Mouse (Mus musculus) hindbrain, postnatal 0 days (tissue): ENCODE data around the gene Jak1. TPM values are rescaled to one million over a fixed set of nuclear protein-coding genes. Genes with fewer than 3 reads are reported as not detected.

Experiments
- ATAC-seq: fragments of 200-750 bp; cut with Nextera tagmentation; 2 replicates; pipeline ENCODE4 v1.8.0; 2017; ENCODE audit warnings: mild to moderate bottlenecking, moderate TSS enrichment, moderate library complexity
- DNase-seq: peaks from one replicate; pipeline ENCODE4 v3.0.0-alpha.2; 2015; ENCODE audit warnings: low spot score
- H3K27ac ChIP-seq: fragments of 300-500 bp; sonication (generic); 2 replicates; pipeline ENCODE4 v1.5.1; 2014; ENCODE audit warnings: mild to moderate bottlenecking
- H3K27me3 ChIP-seq: fragments of 300-500 bp; sonication (generic); 2 replicates; pipeline ENCODE4 v1.6.1; 2014; ENCODE audit warnings: low read length, mixed read lengths; ENCODE audit not compliant: insufficient read depth
- H3K36me3 ChIP-seq: fragments of 300-500 bp; sonication (generic); 2 replicates; pipeline ENCODE4 v1.6.1; 2014; ENCODE audit warnings: low read length, mixed read lengths; ENCODE audit not compliant: insufficient read depth
- H3K4me1 ChIP-seq: fragments of 300-500 bp; sonication (generic); 2 replicates; pipeline ENCODE4 v1.6.1; 2014; ENCODE audit warnings: antibody characterized with exemption, low read length, mixed read lengths; ENCODE audit not compliant: insufficient read depth
- H3K4me2 ChIP-seq: fragments of 300-500 bp; sonication (generic); 2 replicates; pipeline ENCODE4 v1.6.1; 2014; ENCODE audit warnings: low read depth, mild to moderate bottlenecking, low read length, moderate library complexity, mixed read lengths
- H3K4me3 ChIP-seq: fragments of 300-500 bp; sonication (generic); 2 replicates; pipeline ENCODE4 v1.5.1; 2014; ENCODE audit warnings: low read length
- H3K9ac ChIP-seq: fragments of 300-500 bp; sonication (generic); replicated peaks from 2 replicates; pipeline ENCODE4 v1.6.1; 2014; ENCODE audit warnings: mild to moderate bottlenecking, low read length, moderate library complexity, mixed read lengths
- H3K9me3 ChIP-seq: fragments of 300-500 bp; sonication (generic); 2 replicates; pipeline ENCODE4 v1.6.1; 2016; ENCODE audit warnings: low read length, mixed read lengths
- CTCF ChIP-seq: IDR thresholded peaks from 2 replicates; pipeline ENCODE4 v1.5.1; 2016; ENCODE audit warnings: antibody characterized with exemption, control low read depth, low read depth
- WGBS: fragments of 180-500 bp; shearing (Covaris S2); extraction: QIAGEN DNeasy Blood & Tissue Kit; methylation state at CpG from one replicate; pipeline ENCODE4 v1.1.7; 2014; 5-methylcytosine and 5-hydroxymethylcytosine counted together
- polyA plus RNA-seq: library from polyadenylated mRNA; unstranded; fragments of >200 nt; fragmentation: Nextera tagmentation; extraction: Ambion mirVana; gene quantifications from 2 replicates; pipeline ENCODE4 v1.2.1, GENCODE M21; 2015
- total RNA-seq: library from RNA; depleted of rRNA; stranded (reverse); fragments of >200 nt; gene quantifications from 2 replicates; pipeline ENCODE4 v1.2.3, GENCODE M21; 2014

Gene Jak1
- total and polyA plus RNA-seq, 2 experiments from 2014 or later: 63.1 to 106 TPM

DNA sequence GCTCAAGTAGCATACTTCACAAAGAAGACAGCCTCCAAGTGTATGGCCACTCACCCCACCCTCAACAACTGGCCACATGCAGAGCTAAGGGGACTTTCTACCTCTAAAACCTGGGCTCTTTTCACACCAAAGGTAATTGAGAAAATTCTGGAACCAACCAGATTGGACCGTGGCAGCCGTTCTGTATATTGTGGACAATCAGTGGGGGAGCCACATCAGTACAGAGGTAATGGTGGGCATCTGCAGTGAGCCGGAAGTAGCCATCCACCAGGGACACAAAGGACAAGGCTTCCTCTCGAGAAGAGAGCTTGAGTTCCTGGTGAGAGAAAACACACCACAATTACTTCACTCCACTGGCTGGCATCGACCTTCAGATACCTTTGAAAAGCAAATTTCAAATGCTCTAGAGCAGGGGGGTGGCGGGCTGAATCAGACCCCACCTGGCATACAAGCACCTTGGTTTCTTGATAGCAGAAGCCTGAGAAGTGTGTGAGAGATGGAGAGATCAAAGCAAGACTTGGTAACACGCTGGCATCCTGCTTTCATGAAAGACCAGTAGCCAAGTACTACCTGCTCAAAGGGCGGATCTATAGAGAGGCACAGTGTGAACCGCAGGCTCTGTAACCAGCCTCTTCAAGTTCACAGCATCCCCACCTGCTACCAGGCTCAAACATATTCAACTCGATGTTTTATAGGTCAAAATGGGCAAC, 90.0 kb downstream of the Jak1 start:
- ATAC-seq: no peak
- 81% methylated on average over 10 of the region's 10 CpGs for WGBS

DNA sequence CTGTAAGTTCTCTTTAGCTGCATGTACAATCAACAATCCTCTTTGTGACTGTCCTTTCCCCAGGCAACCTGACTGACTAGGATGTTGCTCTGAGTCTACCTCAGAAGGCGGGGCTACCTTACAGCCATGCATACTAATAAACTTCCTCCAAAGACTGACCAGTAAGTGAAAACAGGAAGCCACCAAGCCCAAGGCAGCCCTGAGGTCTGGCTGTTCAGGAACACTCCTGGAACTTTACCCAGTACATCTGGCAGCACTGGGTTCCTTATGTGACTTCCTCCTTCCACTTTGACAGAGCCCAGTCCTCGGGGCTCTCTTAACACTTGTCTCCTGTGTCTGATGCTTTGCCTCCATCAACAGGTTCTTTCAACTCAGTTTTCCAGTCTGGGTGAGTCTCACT, 92.3 kb downstream of the Jak1 start:
- no peak for TF ChIP-seq CTCF
- Histone ChIP-seq H3K9ac (no peak overlapping the region), H3K27me3 (no peaks in the 10 kb centered on the region), H3K4me3 (no peak overlapping the region), H3K27ac (no peak overlapping the region), H3K4me1 (peaks cover 3% of the 10 kb centered on the region; the same call in 1 of the 2 replicates), H3K9me3 (no peaks in the 10 kb centered on the region), H3K4me2 (no peak overlapping the region), H3K36me3 (peaks cover 32% of the 10 kb centered on the region)
- DNase-seq: no peak
- 89% methylated on average over 2 of the region's 2 CpGs for WGBS
- no peak for ATAC-seq

More for the DNA sequence above, 90.0 kb downstream of the Jak1 start:
- no peaks in the 10 kb centered on the region for H3K4me1 ChIP-seq
- no peak overlapping the region for H3K4me2 ChIP-seq
- no peaks in the 10 kb centered on the region for H3K9me3 ChIP-seq
- H3K27ac ChIP-seq: no peak overlapping the region
- no peak overlapping the region for H3K4me3 ChIP-seq
- H3K36me3 ChIP-seq: peaks cover 32% of the 10 kb centered on the region
- TF ChIP-seq CTCF: no peak
- no peak overlapping the region for H3K9ac ChIP-seq
- H3K27me3 ChIP-seq: no peaks in the 10 kb centered on the region
- no peak for DNase-seq

DNA sequence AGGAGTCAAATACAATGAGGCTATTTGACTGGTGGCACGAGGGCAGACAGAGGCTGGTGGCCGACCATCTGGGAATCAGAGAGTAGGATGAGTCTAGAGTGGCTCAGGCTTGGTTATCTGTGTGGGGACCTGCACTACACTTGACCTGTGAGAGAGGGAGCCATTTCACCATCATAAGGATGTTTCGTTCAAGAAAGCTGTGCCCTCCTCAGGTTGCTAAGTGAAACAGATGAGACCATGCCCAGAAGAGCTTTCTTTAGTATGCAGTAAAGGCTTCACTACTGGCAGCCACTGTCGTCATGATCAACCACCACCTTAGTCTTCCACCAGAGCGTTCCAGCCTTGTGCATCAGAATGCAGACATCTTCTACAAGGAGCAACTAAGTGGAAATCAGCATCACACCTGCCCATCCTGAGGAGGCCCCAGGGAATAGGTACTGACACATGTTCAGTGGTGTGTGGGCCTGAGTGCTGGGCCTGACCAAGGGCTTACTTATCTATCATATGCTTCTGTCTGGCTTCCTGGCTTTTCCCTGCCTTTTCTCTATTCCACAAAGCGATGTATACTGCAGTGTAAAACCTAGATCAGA, 96.8 kb downstream of the Jak1 start:
- WGBS: 43% methylated on average over 6 of the region's 6 CpGs
- peaks cover 3% of the 10 kb centered on the region; the same call in 1 of the 2 replicates for H3K4me1 ChIP-seq
- ATAC-seq: peak; percentile 90
- TF ChIP-seq CTCF: peak; percentile 90
- no peaks in the 10 kb centered on the region for H3K27me3 ChIP-seq
- H3K27ac ChIP-seq: no peak overlapping the region
- H3K36me3 ChIP-seq: peaks cover 28% of the 10 kb centered on the region
- peak; percentile 86 for DNase-seq
- no peak overlapping the region for H3K4me2 ChIP-seq
- H3K9ac ChIP-seq: no peak overlapping the region
- H3K4me3 ChIP-seq: no peak overlapping the region
- H3K9me3 ChIP-seq: no peaks in the 10 kb centered on the region

DNA sequence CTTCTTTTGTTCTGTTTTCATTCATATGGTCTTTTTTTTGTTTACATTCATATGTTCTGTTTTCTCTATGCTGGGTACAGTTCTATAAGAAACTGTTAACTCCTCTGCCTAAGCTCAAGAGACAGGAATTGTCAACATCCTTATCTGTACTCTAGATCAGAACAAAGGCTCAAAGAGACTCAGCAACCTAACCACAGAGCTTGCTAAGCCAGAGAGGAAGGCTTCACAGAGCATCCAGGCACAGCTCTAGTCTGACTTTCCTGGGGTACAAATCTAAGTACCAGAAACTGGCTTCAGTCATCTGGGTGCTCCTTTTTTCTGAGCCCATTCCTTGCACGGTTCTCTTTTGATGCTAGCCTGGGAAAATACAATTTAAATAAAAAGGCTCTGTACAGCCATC, 97.3 kb downstream of the Jak1 start:
- Histone ChIP-seq H3K4me2 (no peak overlapping the region), H3K9ac (no peak overlapping the region), H3K9me3 (no peaks in the 10 kb centered on the region), H3K4me1 (peaks cover 3% of the 10 kb centered on the region; the same call in 1 of the 2 replicates), H3K27ac (no peak overlapping the region), H3K36me3 (peaks cover 28% of the 10 kb centered on the region), H3K27me3 (no peaks in the 10 kb centered on the region), H3K4me3 (no peak overlapping the region)
- 78% methylated on average over 1 of the region's 1 CpGs for WGBS
- DNase-seq: no peak
- ATAC-seq: no peak
- TF ChIP-seq CTCF: no peak

DNA sequence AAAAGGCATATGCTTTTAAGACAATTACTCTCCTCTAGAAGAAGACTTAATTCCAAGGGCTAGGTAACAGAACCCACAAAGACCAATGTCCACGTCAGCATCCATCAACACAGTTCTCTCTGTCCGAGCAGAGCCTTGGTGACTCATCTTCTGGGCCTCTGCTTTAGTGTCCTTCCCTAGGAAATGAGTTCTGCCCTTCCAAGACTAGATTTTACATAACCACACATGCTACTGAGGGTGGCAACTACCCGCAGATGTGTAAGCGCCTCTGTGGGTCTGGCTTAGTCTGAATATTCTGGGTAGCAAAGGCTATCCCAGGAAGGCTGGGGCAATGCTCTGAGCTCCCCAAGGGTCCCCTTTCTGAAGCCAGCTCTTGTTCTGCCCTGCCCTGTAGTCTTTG, 99.3 kb downstream of the Jak1 start:
- H3K36me3 ChIP-seq: peaks cover 28% of the 10 kb centered on the region
- no peak overlapping the region for H3K27ac ChIP-seq
- no peak overlapping the region for H3K9ac ChIP-seq
- DNase-seq: no peak
- no peak overlapping the region for H3K4me3 ChIP-seq
- WGBS: 86% methylated on average over 4 of the region's 4 CpGs
- H3K9me3 ChIP-seq: no peaks in the 10 kb centered on the region
- peaks cover 3% of the 10 kb centered on the region; the same call in 1 of the 2 replicates for H3K4me1 ChIP-seq
- no peak for ATAC-seq
- no peak for TF ChIP-seq CTCF
- no peak overlapping the region for H3K4me2 ChIP-seq
- H3K27me3 ChIP-seq: no peaks in the 10 kb centered on the region

DNA sequence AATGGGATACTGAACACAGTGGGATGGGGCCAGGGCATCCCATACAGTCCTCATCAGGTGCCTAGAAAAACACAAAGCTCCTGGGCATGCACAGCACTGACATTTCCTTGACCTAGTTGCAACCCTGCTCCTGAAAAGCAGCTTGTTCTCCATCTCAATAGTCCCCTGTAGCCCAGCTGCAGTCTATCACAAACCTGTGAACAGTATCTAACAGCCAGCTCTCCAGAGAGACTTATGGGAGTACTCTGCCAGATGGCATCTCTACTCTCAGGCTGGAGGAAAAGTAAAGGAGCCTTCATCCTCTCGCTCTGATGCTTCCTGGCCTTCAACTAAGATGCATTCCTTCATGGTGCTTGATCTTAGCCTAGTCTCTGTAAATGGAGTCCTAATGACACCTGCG, 100.4 kb downstream of the Jak1 start:
- no peak for DNase-seq
- no peak for TF ChIP-seq CTCF
- Histone ChIP-seq H3K4me1 (peaks cover 3% of the 10 kb centered on the region; the same call in 1 of the 2 replicates), H3K4me2 (no peak overlapping the region), H3K4me3 (no peak overlapping the region), H3K36me3 (peaks cover 30% of the 10 kb centered on the region), H3K27me3 (no peaks in the 10 kb centered on the region), H3K9me3 (no peaks in the 10 kb centered on the region), H3K27ac (no peak overlapping the region), H3K9ac (no peak overlapping the region)
- no peak for ATAC-seq
- WGBS: 93% methylated on average over 2 of the region's 2 CpGs

DNA sequence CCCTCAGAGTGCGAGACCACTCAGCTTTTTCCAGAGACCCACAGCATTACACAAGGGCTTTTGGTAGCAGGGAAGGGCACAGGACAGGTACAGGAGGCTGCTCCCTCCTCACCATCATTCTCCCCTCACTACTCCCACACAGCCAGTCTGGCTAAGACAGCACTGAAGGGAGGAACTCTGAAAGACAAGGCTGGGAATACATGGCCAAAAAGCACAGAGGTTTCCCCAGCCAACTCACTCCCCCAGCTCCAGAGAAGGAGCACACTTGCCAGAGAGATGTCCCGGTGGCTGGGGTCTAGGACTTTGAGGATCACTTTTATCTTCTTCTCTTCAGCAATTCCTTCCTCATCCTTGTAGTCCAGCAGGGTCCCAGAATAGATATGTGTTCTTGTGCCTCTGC, 100.9 kb downstream of the Jak1 start:
- H3K9ac ChIP-seq: no peak overlapping the region
- no peak overlapping the region for H3K4me3 ChIP-seq
- WGBS: 96% methylated on average over 2 of the region's 2 CpGs
- H3K9me3 ChIP-seq: no peaks in the 10 kb centered on the region
- H3K27ac ChIP-seq: no peak overlapping the region
- H3K4me1 ChIP-seq: peaks cover 3% of the 10 kb centered on the region; the same call in 1 of the 2 replicates
- DNase-seq (no peak), ATAC-seq (no peak)
- H3K27me3 ChIP-seq: no peaks in the 10 kb centered on the region
- H3K4me2 ChIP-seq: no peak overlapping the region
- H3K36me3 ChIP-seq: peaks cover 30% of the 10 kb centered on the region
- no peak for TF ChIP-seq CTCF
